Mouse (Mus musculus) CH12F3 (cell line): ENCODE data around the gene Nxnl2.

Source experiments
- in situ Hi-C: fragments of 300-500 bp; cut with MboI; formaldehyde crosslinking; loops from 2 replicates; pipeline ENCODE4 v1.14.3; 2020; ENCODE audit warnings: low sequenced_read_pairs

The Nxnl2 gene

GRCm38 (mm10) chr13:51170691-51171680 is at the start of gene Nxnl2:
Gene Nxnl2 (plus strand): TSS chr13:51171022.
- in situ Hi-C loops: no loop called here

- in situ Hi-C loops: loop anchor here (25.0 kb wide), 1 partner anchor 290 kb away; the partner anchor contains the start of gene S1pr3
Measured at GRCm38 (mm10) chr13:51121966-51122365, 48.9 kb upstream of the Nxnl2 start.

GRCm38 (mm10) chr13:51122771-51123170 is 48.1 kb upstream of the Nxnl2 start:
- in situ Hi-C loops: loop anchor here (25.0 kb wide), 1 partner anchor 290 kb away; the partner anchor contains the start of gene S1pr3

GRCm38 (mm10) chr13:51125357-51125756 is 45.5 kb upstream of the Nxnl2 start:
- in situ Hi-C loops: no loop called here

- in situ Hi-C loops: no loop called here
Measured at GRCm38 (mm10) chr13:51127906-51128305, 42.9 kb upstream of the Nxnl2 start.

GRCm38 (mm10) chr13:51128417-51128816 is 42.4 kb upstream of the Nxnl2 start:
- in situ Hi-C loops: no loop called here

GRCm38 (mm10) chr13:51131179-51131578 is 39.6 kb upstream of the Nxnl2 start:
- in situ Hi-C loops: no loop called here

GRCm38 (mm10) chr13:51136315-51136714 is 34.5 kb upstream of the Nxnl2 start:
- in situ Hi-C loops: no loop called here

GRCm38 (mm10) chr13:51136996-51137701 is 33.7 kb upstream of the Nxnl2 start:
- in situ Hi-C loops: no loop called here

GRCm38 (mm10) chr13:51137702-51138031 is 33.2 kb upstream of the Nxnl2 start:
- in situ Hi-C loops: no loop called here

GRCm38 (mm10) chr13:51147106-51147505 is 23.7 kb upstream of the Nxnl2 start:
- in situ Hi-C loops: no loop called here

- in situ Hi-C loops: no loop called here
Measured at GRCm38 (mm10) chr13:51152966-51153669, 17.7 kb upstream of the Nxnl2 start.

GRCm38 (mm10) chr13:51153670-51154030 is 17.2 kb upstream of the Nxnl2 start:
- in situ Hi-C loops: no loop called here

GRCm38 (mm10) chr13:51155178-51156013 is 15.4 kb upstream of the Nxnl2 start:
- in situ Hi-C loops: no loop called here

- in situ Hi-C loops: no loop called here
Measured at GRCm38 (mm10) chr13:51156014-51156386, 14.8 kb upstream of the Nxnl2 start.

GRCm38 (mm10) chr13:51157291-51157690 is 13.5 kb upstream of the Nxnl2 start:
- in situ Hi-C loops: no loop called here

- in situ Hi-C loops: no loop called here
Measured at GRCm38 (mm10) chr13:51161672-51162071, 9.2 kb upstream of the Nxnl2 start.

- in situ Hi-C loops: no loop called here
Measured at GRCm38 (mm10) chr13:51162246-51162645, 8.6 kb upstream of the Nxnl2 start.

- in situ Hi-C loops: no loop called here
Measured at GRCm38 (mm10) chr13:51166711-51167110, 4.1 kb upstream of the Nxnl2 start.

- in situ Hi-C loops: no loop called here
Measured at GRCm38 (mm10) chr13:51170215-51170614, 607 bp upstream of the Nxnl2 start.
